Mouse (Mus musculus) kidney, adult 10 weeks (tissue): ENCODE measurements around the gene Olfr821. TPM values are rescaled to one million over a fixed set of nuclear protein-coding genes. Genes with fewer than 3 reads are reported as not detected.

Experiments
- polyA plus RNA-seq: library from polyadenylated mRNA; stranded (reverse); fragments of 350-450 nt; fragmentation: Illumina TruSeq; extraction: RNeasy Lipid Tissue Mini Kit (QIAGEN cat#74804); gene quantifications from one replicate; pipeline ENCODE4 v1.2.3, GENCODE M21; 2014; ENCODE audit warnings: low read depth, low replicate concordance

Gene Olfr821
- not detected for polyA plus RNA-seq

GRCm38 (mm10) chr10:130030048-130030447 lies at the start of gene Olfr821:
Olfr821 (plus strand) TSS chr10:130030348.

GRCm38 (mm10) chr10:129984962-129985361 lies 45.2 kb upstream of the Olfr821 start, which contains the start of gene Gm10310:
Gm10310 (minus strand) TSS chr10:129985062.

GRCm38 (mm10) chr10:130012321-130012720 lies 17.8 kb upstream of the Olfr821 start, which contains the start of gene Olfr820:
Olfr820 (plus strand) TSS chr10:130012621.

GRCm38 (mm10) chr10:130070910-130071309 lies 40.8 kb downstream of the Olfr821 start, which contains the start of gene Olfr822:
Olfr822 (plus strand) TSS chr10:130071210.

Other genes starting within 250 kb of the Olfr821 start
- not detected for gene Olfr810, start 235.4 kb upstream of the Olfr821 start, polyA plus RNA-seq
- gene Olfr811, start 226.0 kb upstream of the Olfr821 start, polyA plus RNA-seq, result not detected
- not detected for gene Olfr812, start 184.3 kb upstream of the Olfr821 start, polyA plus RNA-seq
- not detected for gene Olfr813, start 175.0 kb upstream of the Olfr821 start, polyA plus RNA-seq
- not detected for gene Olfr814, start 150.5 kb upstream of the Olfr821 start, polyA plus RNA-seq
- not detected for gene Olfr815, start 124.5 kb upstream of the Olfr821 start, polyA plus RNA-seq
- gene Olfr816, start 114.8 kb upstream of the Olfr821 start, polyA plus RNA-seq, result not detected
- not detected for gene Olfr818, start 81.2 kb upstream of the Olfr821 start, polyA plus RNA-seq
- not detected for gene Olfr819, start 63.1 kb upstream of the Olfr821 start, polyA plus RNA-seq
- gene Olfr247, start 54.2 kb upstream of the Olfr821 start, polyA plus RNA-seq, result not detected
- not detected for gene Gm10310, start 45.3 kb upstream of the Olfr821 start, polyA plus RNA-seq
- gene Olfr820, start 17.7 kb upstream of the Olfr821 start, polyA plus RNA-seq, result not detected
- not detected for gene Olfr822, start 40.9 kb downstream of the Olfr821 start, polyA plus RNA-seq
- gene Olfr823, start 85.0 kb downstream of the Olfr821 start, polyA plus RNA-seq, result not detected
- not detected for gene Olfr824, start 99.7 kb downstream of the Olfr821 start, polyA plus RNA-seq
- not detected for gene Olfr825, start 136.4 kb downstream of the Olfr821 start, polyA plus RNA-seq
- not detected for gene Olfr826, start 153.8 kb downstream of the Olfr821 start, polyA plus RNA-seq
- not detected for gene Olfr827, start 184.1 kb downstream of the Olfr821 start, polyA plus RNA-seq
- not detected for gene Neurod4, start 249.9 kb downstream of the Olfr821 start, polyA plus RNA-seq